Comparison of ENCODE assay signal across 12 mouse cellular contexts in the genomic region with DNA sequence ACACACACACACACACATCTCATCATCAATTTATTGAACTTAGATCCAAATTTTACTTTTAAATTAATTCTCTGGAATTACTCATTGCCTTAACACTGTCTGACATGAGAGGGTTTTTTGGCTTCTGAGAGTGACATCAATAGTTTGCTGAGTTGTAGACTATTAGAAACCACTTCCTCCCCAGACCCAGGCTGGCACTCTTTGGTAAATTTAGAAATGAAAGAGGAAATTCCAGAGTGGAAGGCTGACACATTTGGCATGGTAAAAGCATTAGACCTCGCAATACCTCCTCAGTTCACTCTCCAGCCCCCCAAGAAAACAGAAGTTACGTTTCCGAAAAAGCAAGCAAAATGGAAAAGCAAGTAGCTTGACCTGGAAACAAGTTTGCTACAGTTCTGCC. TPM values are rescaled to one million over a fixed set of nuclear protein-coding genes. Genes with fewer than 3 reads are reported as not detected.
DNase-seq lines count a peak whose midpoint lies in the region; TF ChIP-seq lines count a peak whose summit lies in the region.
"Had no signal": no experiment of that assay in that cellular context is flagged by ENCODE, and none has a peak within 500 bp of the region (broad histone marks: within the 10 kb centered on the region; RNA-seq: fewer than 3 reads in every experiment).

No protein-coding gene starts in this region.

- no peak overlapping the region for H3K9ac ChIP-seq in heart, adult 2 months (ENCODE audit: low read depth, low read length)
- H3K9ac ChIP-seq: liver, embryonic 12.5 days had no signal

- peak in 1 of 2 experiments; percentile 18 for DNase-seq in heart, adult 2 months
- DNase-seq in heart, postnatal 4 days = no peak
- peak; percentile 45 for DNase-seq in 3T3-L1 (ENCODE audit: low read depth, low spot score)
- peak; percentile 45 for DNase-seq in brain, adult 2 months (ENCODE audit: low read depth, low spot score)
- DNase-seq in embryo, embryonic 10.5 days (ENCODE audit: low spot score) = no peak
- DNase-seq in right cerebral cortex, postnatal 10 days (ENCODE audit: low spot score in 2 of 2) = no peak
- DNase-seq in limb, embryonic 10.5 days (ENCODE audit: low spot score) = no peak
- DNase-seq: heart, postnatal 36 days; kidney, adult 11 months; lung, postnatal 4 days had no signal

- no peaks in the 10 kb centered on the region for H3K9me3 ChIP-seq in limb, embryonic 10.5 days (replicated peaks)
- H3K9me3 ChIP-seq: liver, embryonic 12.5 days had no signal

- TF ChIP-seq CTCF in heart, adult 2 months (IDR thresholded peaks at IDR 0.05) = no peak

- H3K36me3 ChIP-seq in heart, adult 2 months (ENCODE audit: control insufficient read depth, insufficient read depth, low read length) = peaks cover 14% of the 10 kb centered on the region; the same call in 1 of the 2 replicates
- H3K36me3 ChIP-seq in macrophage (ENCODE audit: inconsistent target) = no peaks in the 10 kb centered on the region
- H3K36me3 ChIP-seq in limb, embryonic 10.5 days = peaks cover 9% of the 10 kb centered on the region

- TF ChIP-seq EP300 in heart, adult 2 months (IDR thresholded peaks at IDR 0.05; ENCODE audit: insufficient read depth, low read depth, low read length) = no peak

- H3K27ac ChIP-seq in heart, adult 2 months = peak overlapping the region; percentile 29
- peak overlapping the region; percentile 65 for H3K27ac ChIP-seq in macrophage
- H3K27ac ChIP-seq in limb, embryonic 10.5 days = no peak overlapping the region
- H3K27ac ChIP-seq: liver, embryonic 12.5 days had no signal

- 21% methylated on average over 3 of the region's 3 CpGs for WGBS in heart, adult 2 months
- 2% methylated on average over 3 of the region's 3 CpGs for WGBS in macrophage (ENCODE audit: missing documents)
- 92% methylated on average over 3 of the region's 3 CpGs for WGBS in limb, embryonic 10.5 days

- peaks cover 13% of the 10 kb centered on the region for H3K4me1 ChIP-seq in heart, adult 2 months (ENCODE audit: control insufficient read depth, insufficient read depth, low read length)
- peaks cover 18% of the 10 kb centered on the region for H3K4me1 ChIP-seq in limb, embryonic 10.5 days

- no peak overlapping the region for H3K4me3 ChIP-seq in heart, adult 2 months
- no peak overlapping the region for H3K4me3 ChIP-seq in macrophage (ENCODE audit: inconsistent target)
- no peak overlapping the region for H3K4me3 ChIP-seq in limb, embryonic 10.5 days
- H3K4me3 ChIP-seq: liver, embryonic 12.5 days had no signal

- TF ChIP-seq POLR2A in heart, adult 2 months (IDR thresholded peaks at IDR 0.05; ENCODE audit: insufficient read depth, low read depth, low read length) = no peak

- intact Hi-C loops in heart, adult 2 months (cut with DNase I) = no loop called here

- no peaks in the 10 kb centered on the region for H3K27me3 ChIP-seq in heart, adult 2 months (ENCODE audit: control insufficient read depth, insufficient read depth, low read length)
- no peaks in the 10 kb centered on the region for H3K27me3 ChIP-seq in limb, embryonic 10.5 days (ENCODE audit: low read depth, poor library complexity, severe bottlenecking)
- H3K27me3 ChIP-seq: liver, embryonic 12.5 days had no signal

- H3K79me2 ChIP-seq in heart, adult 2 months (replicated peaks; ENCODE audit: control insufficient read depth, insufficient read depth, low read length) = peaks cover 22% of the 10 kb centered on the region
- peaks cover 94% of the 10 kb centered on the region for H3K79me2 ChIP-seq in macrophage (ENCODE audit: inconsistent target)

RNA-seq across cellular contexts. Expression of a gene that starts 11.2 kb away (rescaled TPM):
- 10 to 100 TPM; 33.8 to 36.1 TPM for total RNA-seq in heart, adult 2 months (2021)
- 17.2 and 31.7 TPM in 2 replicates for polyA plus RNA-seq in heart, adult 2 months (2012; rRNA removed)
- 10 to 100 TPM; 58.9 to 59.1 TPM for total RNA-seq in heart, postnatal 4 days (2021)
- total RNA-seq in macrophage (2018; cell fraction: chromatin; rRNA removed) = 100 to 1,000 TPM; 148 to 762 (median 285) TPM
- 100 to 1,000 TPM in 25 of 26 experiments, 10 to 100 TPM in 1; 99.8 to 224 (median 153) TPM for total RNA-seq in macrophage (2018; cell fraction: cytosol; rRNA removed)
- total RNA-seq in macrophage (2018; cell fraction: nucleus; rRNA removed) = 100 to 1,000 TPM; 116 to 365 (median 254) TPM
- polyA plus RNA-seq in macrophage (2018) = 87.4 to 196 TPM (median 94.6 TPM) in 3 replicates
- polyA plus RNA-seq in limb, embryonic 10.5 days (2016; fragmentation: Nextera tagmentation; extraction: Ambion mirVana) = 98.2 and 117 TPM in 2 replicates

RNA-seq across cellular contexts. Expression of a gene that starts 58.8 kb away (rescaled TPM):
- total RNA-seq in heart, adult 2 months (2021) = 10 to 100 TPM; 10.2 to 10.3 TPM
- polyA plus RNA-seq in heart, adult 2 months (2012; rRNA removed) = 2.6 and 5.1 TPM in 2 replicates
- total RNA-seq in heart, postnatal 4 days (2021) = 10 to 100 TPM; 11.8 to 15.6 TPM
- 10 to 100 TPM in 24 of 26 experiments, 1 to 10 TPM in 2; 9.1 to 78.1 (median 41.4) TPM for total RNA-seq in macrophage (2018; cell fraction: chromatin; rRNA removed)
- 10 to 100 TPM in 17 of 26 experiments, 1 to 10 TPM in 9; 3.8 to 16.4 (median 11.1) TPM for total RNA-seq in macrophage (2018; cell fraction: cytosol; rRNA removed)
- 10 to 100 TPM in 23 of 26 experiments, 1 to 10 TPM in 3; 5.7 to 66.9 (median 21.6) TPM for total RNA-seq in macrophage (2018; cell fraction: nucleus; rRNA removed)
- polyA plus RNA-seq in macrophage (2018) = 9.2 to 15.7 TPM (median 14.6 TPM) in 3 replicates
- polyA plus RNA-seq in limb, embryonic 10.5 days (2016; fragmentation: Nextera tagmentation; extraction: Ambion mirVana) = 30.9 and 38.1 TPM in 2 replicates

Comparison
In these comparisons a context has a peak if more than half of its experiments do, and no peak if none do; other contexts are left out.
1. DNase-seq: peak in 3T3-L1 (single experiment) and brain, adult 2 months (single experiment); none in heart, postnatal 4 days (single experiment), embryo, embryonic 10.5 days (single experiment), right cerebral cortex, postnatal 10 days (0 of 2) and limb, embryonic 10.5 days (single experiment).